Mouse (Mus musculus): ENCODE results near the gene Carns1. TPM values are rescaled to one million over a fixed set of nuclear protein-coding genes. Genes with fewer than 3 reads are reported as not detected.

Gene Carns1
- total and polyA plus RNA-seq, 3 experiments = 0.63 to 0.81 TPM; not detected in 1

DNA sequence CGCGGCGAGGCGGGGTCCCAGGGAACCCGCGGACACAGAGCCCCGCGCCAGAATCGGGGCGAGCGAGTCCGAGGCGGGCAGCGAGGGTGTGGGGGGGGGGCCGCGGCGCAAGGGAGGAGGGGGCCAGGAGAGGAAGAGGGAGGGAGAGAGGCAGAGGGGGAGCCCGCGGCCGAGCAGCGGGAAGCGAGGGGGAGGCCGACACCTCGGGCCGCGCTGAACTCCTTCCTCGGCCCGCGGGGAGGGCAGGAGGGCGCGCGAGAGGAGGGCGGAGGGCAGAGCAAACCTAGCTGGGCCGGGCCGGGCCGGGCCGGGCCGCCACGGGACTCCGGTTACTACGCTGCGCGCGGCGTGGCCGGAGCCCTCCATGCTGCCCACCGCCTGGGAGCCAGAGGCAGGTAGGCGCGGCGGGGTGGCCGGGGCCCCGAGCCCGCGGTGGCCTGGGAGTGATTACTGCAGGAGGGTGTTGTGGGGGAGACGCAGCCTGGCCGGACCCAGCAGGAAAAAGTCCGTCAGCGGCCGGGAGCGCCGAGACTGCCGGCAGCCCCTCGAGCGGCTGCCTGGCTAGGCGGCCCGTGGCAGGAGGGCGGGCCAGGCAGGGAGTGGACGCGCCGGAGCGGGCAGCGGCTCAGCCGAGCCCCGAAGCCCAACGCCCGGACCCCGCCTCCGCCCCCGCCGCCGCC is 39.6 kb upstream of the Carns1 start:
- peaks cover 10 to 18% of the 10 kb centered on the region in 2 experiments for H3K27me3 ChIP-seq (ENCODE audit: control insufficient read depth in 1 of 2, insufficient read depth in 2 of 2, low read length in 2 of 2)
- H3K36me3 ChIP-seq (ENCODE audit: control insufficient read depth in 1 of 2, insufficient read depth in 2 of 2, low read length in 2 of 2) = peaks cover 0 to 13% of the 10 kb centered on the region in 2 experiments; a peak in 2 of 4 replicates
- peak overlapping the region; percentile 80 for H3K9ac ChIP-seq (ENCODE audit: control insufficient read depth, low read depth, low read length, poor library complexity, severe bottlenecking)
- peaks cover 2% of the 10 kb centered on the region; the same call in 1 of the 2 replicates for H3K79me2 ChIP-seq (ENCODE audit: control insufficient read depth, insufficient read depth, low read length, poor library complexity)
- no peaks in the 10 kb centered on the region for H3K9me3 ChIP-seq (replicated peaks; ENCODE audit: insufficient read depth, low read length)
- DNase-seq (ENCODE audit: low read depth, low spot score) = no peak
- H3K4me3 ChIP-seq (ENCODE audit: control insufficient read depth in 1 of 2, insufficient read depth in 1 of 2, low read depth in 2 of 2, low read length in 2 of 2) = peak overlapping the region; percentile 67 to 92
- H3K4me1 ChIP-seq (ENCODE audit: control insufficient read depth in 1 of 2, insufficient read depth in 2 of 2, low read length in 2 of 2) = peaks cover 2 to 18% of the 10 kb centered on the region in 2 experiments; a peak in 3 of 4 replicates
- H3K27ac ChIP-seq (ENCODE audit: control insufficient read depth, low read depth, low read length) = no peak overlapping the region
- TF ChIP-seq CHD2 (IDR thresholded peaks at IDR 0.05; ENCODE audit: low read length) = no peak
- TF ChIP-seq ZNF384 (IDR thresholded peaks at IDR 0.05; ENCODE audit: low read depth, low read length) = no peak
- no peak for TF ChIP-seq USF1 (IDR thresholded peaks at IDR 0.05; ENCODE audit: low read depth, low read length)
- TF ChIP-seq KAT2A (conservative IDR thresholded peaks at IDR 0.05; ENCODE audit: low read depth, low read length) = no peak
- TF ChIP-seq E2F4 (IDR thresholded peaks at IDR 0.05; ENCODE audit: borderline replicate concordance, low read depth, low read length) = no peak
- no peak for TF ChIP-seq ETS1 (IDR thresholded peaks at IDR 0.05; ENCODE audit: low read depth, low read length)
- TF ChIP-seq ZC3H11A (IDR thresholded peaks at IDR 0.05; ENCODE audit: low read depth, low read length) = no peak
- no peak for TF ChIP-seq GATA1 (IDR thresholded peaks at IDR 0.05; ENCODE audit: low read depth, low read length)
- no peak for TF ChIP-seq MEF2A (IDR thresholded peaks at IDR 0.05; ENCODE audit: extremely low read depth, insufficient replicate concordance, low read depth, low read length, poor library complexity, severe bottlenecking)
- no peak for TF ChIP-seq CHD1 (IDR thresholded peaks at IDR 0.05; ENCODE audit: low read depth, low read length)

GRCm38 (mm10) chr19:4214071-4214770 is 38.9 kb upstream of the Carns1 start, which contains the start of the genes Clcf1 and AC109138.7:
Gene Clcf1 (plus strand): TSS chr19:4214238.
Gene AC109138.7 (plus strand): TSS chr19:4214357.
- peak within 1 kb of the TSS; percentile 67 to 92 for H3K4me3 ChIP-seq (ENCODE audit: control insufficient read depth in 1 of 2, insufficient read depth in 1 of 2, low read depth in 2 of 2, low read length in 2 of 2)
- H3K27me3 ChIP-seq (ENCODE audit: control insufficient read depth in 1 of 2, insufficient read depth in 2 of 2, low read length in 2 of 2) = peaks cover 10 to 18% of the 10 kb centered on the region in 2 experiments
- peaks cover 2 to 13% of the 10 kb centered on the region in 2 experiments; a peak in 3 of 4 replicates for H3K4me1 ChIP-seq (ENCODE audit: control insufficient read depth in 1 of 2, insufficient read depth in 2 of 2, low read length in 2 of 2)
- H3K9ac ChIP-seq (ENCODE audit: control insufficient read depth, low read depth, low read length, poor library complexity, severe bottlenecking) = peak within 1 kb of the TSS; percentile 80
- H3K36me3 ChIP-seq (ENCODE audit: control insufficient read depth in 1 of 2, insufficient read depth in 2 of 2, low read length in 2 of 2) = peaks cover 0 to 11% of the 10 kb centered on the region in 2 experiments; a peak in 2 of 4 replicates
- no peak for DNase-seq (ENCODE audit: low read depth, low spot score)
- no peaks in the 10 kb centered on the region for H3K9me3 ChIP-seq (replicated peaks; ENCODE audit: insufficient read depth, low read length)
- H3K79me2 ChIP-seq (ENCODE audit: control insufficient read depth, insufficient read depth, low read length, poor library complexity) = peaks cover 2% of the 10 kb centered on the region; the same call in 1 of the 2 replicates
- TF ChIP-seq UBTF (IDR thresholded peaks at IDR 0.05; ENCODE audit: borderline replicate concordance, insufficient read depth, low read depth, low read length) = 0 out of 2 replicates have a peak, but pooled peaks have one; percentile 58
- peak; percentile 76 for TF ChIP-seq ZNF384 (IDR thresholded peaks at IDR 0.05; ENCODE audit: low read depth, low read length)
- TF ChIP-seq MAZ (IDR thresholded peaks at IDR 0.05; ENCODE audit: low read depth, low read length) = peak; percentile 86; the same call in 1 of the 2 replicates
- no peak for TF ChIP-seq SIN3A (IDR thresholded peaks at IDR 0.05; ENCODE audit: low read length)
- TF ChIP-seq POLR2A (IDR thresholded peaks at IDR 0.05; ENCODE audit: control insufficient read depth in 1 of 2, insufficient read depth in 1 of 2, low read depth in 1 of 2, low read length in 2 of 2, poor library complexity in 1 of 2) = peak in 1 of 2 experiments; percentile 39; a peak in 2 of 4 replicates
- TF ChIP-seq ZMIZ1 (IDR thresholded peaks at IDR 0.05; ENCODE audit: low read depth, low read length) = no peak
- H3K27ac ChIP-seq (ENCODE audit: control insufficient read depth, low read depth, low read length) = no peak within 1 kb of the TSS

Data from MEL (cell line).